Mouse (Mus musculus) spleen, adult 10 weeks (tissue): ENCODE measurements around the gene D430041D05Rik. TPM values are rescaled to one million over a fixed set of nuclear protein-coding genes. Genes with fewer than 3 reads are reported as not detected.

Source experiments
- polyA plus RNA-seq: library from polyadenylated mRNA; stranded (reverse); fragments of 350-450 nt; fragmentation: Illumina TruSeq; extraction: RNeasy Lipid Tissue Mini Kit (QIAGEN cat#74804); gene quantifications from one replicate; pipeline ENCODE4 v1.2.3, GENCODE M21; 2015; ENCODE audit warnings: low replicate concordance; ENCODE audit not compliant: insufficient read depth

The D430041D05Rik gene
- not detected for polyA plus RNA-seq

GRCm38 (mm10) chr2:104410963-104411545, at the start of gene D430041D05Rik:
D430041D05Rik (minus strand) TSS chr2:104411013.

GRCm38 (mm10) chr2:104122505-104123378, 288.1 kb downstream of the D430041D05Rik start, which contains the start of gene A930018P22Rik:
A930018P22Rik (plus strand) TSS chr2:104122769.

GRCm38 (mm10) chr2:104095741-104096213, 315.0 kb downstream of the D430041D05Rik start, which contains the start of gene Cd59a:
Cd59a (plus strand) TSS chr2:104095801.

Other genes starting within 250 kb of the D430041D05Rik start
- gene Hipk3, start 83.4 kb upstream of the D430041D05Rik start, polyA plus RNA-seq, result 54.3 TPM
- 65.9 TPM for gene Cstf3, start 179.5 kb upstream of the D430041D05Rik start, polyA plus RNA-seq